Mouse (Mus musculus) myocyte (in vitro differentiated cells): ENCODE measurements around the gene Olfr389.

Experiments
- CEBPB ChIP-seq: IDR thresholded peaks from 2 replicates; pipeline ENCODE4 v1.6.1; 2011; ENCODE audit warnings: mild to moderate bottlenecking, moderate library complexity; ENCODE audit not compliant: poor library complexity, insufficient read depth, severe bottlenecking
- E2F4 ChIP-seq: IDR thresholded peaks from one replicate; pipeline ENCODE4 v1.6.1; 2011; ENCODE audit warnings: mild to moderate bottlenecking, control low read depth, moderate library complexity; ENCODE audit not compliant: insufficient read depth
- MAX ChIP-seq: IDR thresholded peaks from one replicate; pipeline ENCODE4 v1.6.1; 2011; ENCODE audit warnings: low read depth, mild to moderate bottlenecking, control low read depth
- MYOG ChIP-seq, 3 experiments: IDR thresholded peaks; one replicate each; pipeline ENCODE4 v1.6.1; 2011; ENCODE audit warnings: control low read depth in 2 of 3, low read depth in 2 of 3, mild to moderate bottlenecking in 2 of 3; ENCODE audit not compliant: insufficient read length in 2 of 3, control insufficient read depth in 1 of 3, insufficient read depth in 1 of 3
- POLR2A ChIP-seq: IDR thresholded peaks from one replicate; pipeline ENCODE4 v1.6.1; 2011; ENCODE audit warnings: low read depth, mild to moderate bottlenecking, control low read depth, moderate library complexity; ENCODE audit not compliant: insufficient read length
- POLR2AphosphoS2 ChIP-seq: IDR thresholded peaks from one replicate; pipeline ENCODE4 v1.6.1; 2011; ENCODE audit warnings: low read depth, control low read depth; ENCODE audit not compliant: insufficient read length
- SRF ChIP-seq: IDR thresholded peaks from one replicate; pipeline ENCODE4 v1.6.1; 2011; ENCODE audit warnings: low read depth; ENCODE audit not compliant: control insufficient read depth, insufficient read length
- TCF12 ChIP-seq: IDR thresholded peaks from one replicate; pipeline ENCODE4 v1.6.1; 2011; ENCODE audit warnings: mild to moderate bottlenecking, control low read depth; ENCODE audit not compliant: poor library complexity, insufficient read depth, severe bottlenecking
- TCF3 ChIP-seq: IDR thresholded peaks from one replicate; pipeline ENCODE4 v1.6.1; 2011; ENCODE audit warnings: low read depth, control low read depth; ENCODE audit not compliant: insufficient read length
- USF1 ChIP-seq: IDR thresholded peaks from one replicate; pipeline ENCODE4 v1.6.1; 2011; ENCODE audit warnings: low read depth, mild to moderate bottlenecking, control low read depth, moderate library complexity

DNA sequence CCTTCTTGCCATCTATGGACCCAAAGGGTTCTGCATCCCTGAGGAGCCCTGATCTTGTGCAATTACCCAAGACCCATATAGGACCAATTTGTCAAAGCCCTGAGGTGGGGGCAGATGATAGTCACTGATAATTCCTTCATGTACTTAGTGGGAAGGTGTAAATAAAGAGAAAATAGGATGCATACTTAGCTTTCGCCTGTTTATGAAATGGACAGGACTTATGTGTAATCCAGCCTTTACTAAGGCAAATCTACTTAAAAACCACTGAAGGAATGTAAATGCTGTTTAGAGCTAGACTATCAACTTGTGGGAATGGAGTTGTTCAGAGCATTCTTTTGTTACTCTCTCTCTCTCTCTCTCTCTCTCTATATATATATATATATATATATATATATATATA is 36.4 kb upstream of the Olfr389 start, which contains the start of gene Olfr392:
- TF ChIP-seq TCF12 (no peak), CEBPB (no peak), MAX (no peak), POLR2A (no peak), TCF3 (no peak), E2F4 (no peak), SRF (no peak), POLR2AphosphoS2 (no peak), MYOG (IDR thresholded peaks at IDR 0.05; ENCODE audit: control insufficient read depth in 1 of 3, insufficient read depth in 1 of 3, insufficient read length in 2 of 3, low read depth in 2 of 3) (no peak), USF1 (no peak)
